In the genomic region with DNA sequence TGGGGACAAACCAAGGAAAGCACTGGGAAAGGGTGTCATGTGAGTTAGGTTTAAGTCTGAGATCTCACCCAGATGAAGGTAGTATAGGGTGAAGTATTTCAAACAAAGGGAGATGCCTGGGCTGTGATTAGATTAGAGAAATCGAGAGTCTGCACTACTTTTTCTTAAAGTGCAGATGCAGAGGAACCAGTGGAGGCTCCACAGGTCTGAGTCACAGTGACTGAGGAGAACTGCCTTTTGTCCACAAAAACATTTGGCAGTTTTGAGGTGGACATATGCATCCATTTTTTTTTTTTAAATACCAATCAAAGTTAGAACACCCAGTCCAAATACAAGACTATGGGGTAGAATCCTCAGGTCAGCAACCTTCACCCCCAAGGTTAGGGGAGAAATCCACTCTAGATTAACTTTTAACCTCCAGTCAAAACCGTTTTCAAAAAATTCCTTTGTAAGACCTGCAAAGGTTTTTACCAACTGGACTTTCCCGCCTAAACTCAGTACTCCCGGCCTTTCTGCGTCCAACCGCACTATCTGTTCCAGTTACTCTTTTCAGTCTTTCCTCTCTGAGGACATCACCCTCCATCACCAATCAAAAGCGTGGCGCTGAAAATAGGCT, we compare ENCODE assay signal across 8 mouse cellular contexts. TPM values are rescaled to one million over a fixed set of nuclear protein-coding genes. Genes with fewer than 3 reads are reported as not detected.
DNase-seq lines count a peak whose midpoint lies in the region; ATAC-seq and TF ChIP-seq lines count a peak whose summit lies in the region.

No protein-coding gene starts in this region.

- DNase-seq in kidney, adult 2 months, result peak; percentile 54
- no peak for DNase-seq in kidney, postnatal 25 days
- peak; percentile 43 for DNase-seq in NIH3T3 (ENCODE audit: low read depth)
- no peak for DNase-seq in hindbrain, embryonic 14.5 days (ENCODE audit: low spot score)
- no peak for DNase-seq in gastrocnemius, postnatal 36 days
- DNase-seq in ovary, postnatal 10 days (ENCODE audit: low spot score), result no peak
- DNase-seq in right cerebral cortex, adult 2 months (ENCODE audit: low spot score in 2 of 2), result no peak

- peak overlapping the region; percentile 99 for H3K9ac ChIP-seq in hindbrain, embryonic 14.5 days
- peak overlapping the region; percentile 99 for H3K9ac ChIP-seq in midbrain, embryonic 13.5 days (replicated peaks)

- no peaks in the 10 kb centered on the region for H3K36me3 ChIP-seq in kidney, adult 2 months (ENCODE audit: control insufficient read depth, insufficient read depth, low read length)
- H3K36me3 ChIP-seq in hindbrain, embryonic 14.5 days (replicated peaks; ENCODE audit: control insufficient read depth, insufficient read depth), result no peaks in the 10 kb centered on the region; the same call in 1 of the 2 replicates
- peaks cover 5% of the 10 kb centered on the region; the same call in 1 of the 2 replicates for H3K36me3 ChIP-seq in midbrain, embryonic 13.5 days

- peak overlapping the region; percentile 86 for H3K4me3 ChIP-seq in kidney, adult 2 months (ENCODE audit: insufficient read depth, low read depth, low read length)
- H3K4me3 ChIP-seq in hindbrain, embryonic 14.5 days (replicated peaks; ENCODE audit: low read length), result peak overlapping the region; percentile 81
- peak overlapping the region; percentile 88 for H3K4me3 ChIP-seq in midbrain, embryonic 13.5 days (replicated peaks)

- no peak for ATAC-seq in hindbrain, embryonic 14.5 days (ENCODE audit: low FRiP score)
- no peak for ATAC-seq in midbrain, embryonic 13.5 days

- peak overlapping the region; percentile 71 for H3K4me2 ChIP-seq in hindbrain, embryonic 14.5 days (replicated peaks)
- H3K4me2 ChIP-seq in midbrain, embryonic 13.5 days (replicated peaks), result peak overlapping the region; percentile 73

- TF ChIP-seq CTCF in kidney, adult 2 months (conservative IDR thresholded peaks at IDR 0.05; ENCODE audit: insufficient read depth, insufficient read length, low read depth, low read length), result no peak

- 8% methylated on average over 8 of the region's 8 CpGs for WGBS in kidney, adult 2 months
- WGBS in hindbrain, embryonic 14.5 days, result 13% methylated on average over 8 of the region's 8 CpGs
- WGBS in midbrain, embryonic 13.5 days, result 11% methylated on average over 8 of the region's 8 CpGs

- no peaks in the 10 kb centered on the region for H3K27me3 ChIP-seq in kidney, adult 2 months (replicated peaks; ENCODE audit: control insufficient read depth, insufficient read depth, low read length)
- H3K27me3 ChIP-seq in hindbrain, embryonic 14.5 days (ENCODE audit: control insufficient read depth, insufficient read depth, low read length), result no peaks in the 10 kb centered on the region
- no peaks in the 10 kb centered on the region for H3K27me3 ChIP-seq in midbrain, embryonic 13.5 days

- intact Hi-C loops in gastrocnemius, postnatal 36 days (cut with DNase I), result no loop called here

- H3K27ac ChIP-seq in kidney, adult 2 months (ENCODE audit: insufficient read depth, low read depth, low read length), result peak overlapping the region; percentile 98
- H3K27ac ChIP-seq in hindbrain, embryonic 14.5 days, result peak overlapping the region; percentile 99
- H3K27ac ChIP-seq in midbrain, embryonic 13.5 days, result peak overlapping the region; percentile 100

- TF ChIP-seq POLR2A in kidney, adult 2 months (IDR thresholded peaks at IDR 0.05; ENCODE audit: low read depth, low read length), result no peak

- no peaks in the 10 kb centered on the region for H3K9me3 ChIP-seq in hindbrain, embryonic 14.5 days (ENCODE audit: control insufficient read depth, low read length)
- H3K9me3 ChIP-seq in midbrain, embryonic 13.5 days, result no peaks in the 10 kb centered on the region

- H3K4me1 ChIP-seq in kidney, adult 2 months (ENCODE audit: control insufficient read depth, insufficient read depth, low read length), result peaks cover 7% of the 10 kb centered on the region; the same call in 1 of the 2 replicates
- peaks cover 27% of the 10 kb centered on the region for H3K4me1 ChIP-seq in hindbrain, embryonic 14.5 days (replicated peaks; ENCODE audit: control insufficient read depth, insufficient read depth, low read length)
- H3K4me1 ChIP-seq in midbrain, embryonic 13.5 days (replicated peaks), result peaks cover 31% of the 10 kb centered on the region

RNA-seq across cellular contexts. Expression of gene Nfya, which starts 1.7 kb away (rescaled TPM):
- 45.8 and 46.2 TPM in 2 replicates for polyA plus RNA-seq in kidney, adult 2 months (2012; rRNA removed)
- 16.4 and 16.5 TPM in 2 replicates for polyA plus RNA-seq in hindbrain, embryonic 14.5 days (2014; fragmentation: Nextera tagmentation; extraction: Ambion mirVana)
- polyA plus RNA-seq in midbrain, embryonic 13.5 days (2015; fragmentation: Nextera tagmentation; extraction: Ambion mirVana), result 14.2 and 15.9 TPM in 2 replicates
- total RNA-seq in gastrocnemius, postnatal 36 days (2021), result 1 to 10 TPM; 4.4 to 6.7 TPM

RNA-seq across cellular contexts. Expression of gene Oard1, which starts 1.8 kb away (rescaled TPM):
- polyA plus RNA-seq in kidney, adult 2 months (2012; rRNA removed), result 18.2 and 25.8 TPM in 2 replicates
- 36.2 and 36.3 TPM in 2 replicates for polyA plus RNA-seq in hindbrain, embryonic 14.5 days (2014; fragmentation: Nextera tagmentation; extraction: Ambion mirVana)
- polyA plus RNA-seq in midbrain, embryonic 13.5 days (2015; fragmentation: Nextera tagmentation; extraction: Ambion mirVana), result 65.6 and 67.0 TPM in 2 replicates
- total RNA-seq in gastrocnemius, postnatal 36 days (2021), result 10 to 100 TPM in 1 of 2 experiments, 1 to 10 TPM in 1; 9.2 to 10.6 TPM

RNA-seq across cellular contexts. Expression of gene Apobec2, which starts 24.7 kb away (rescaled TPM):
- 2.0 and 6.0 TPM in 2 replicates for polyA plus RNA-seq in kidney, adult 2 months (2012; rRNA removed)
- 0.52 and 0.63 TPM in 2 replicates for polyA plus RNA-seq in hindbrain, embryonic 14.5 days (2014; fragmentation: Nextera tagmentation; extraction: Ambion mirVana)
- 0.46 and 0.58 TPM in 2 replicates for polyA plus RNA-seq in midbrain, embryonic 13.5 days (2015; fragmentation: Nextera tagmentation; extraction: Ambion mirVana)
- total RNA-seq in gastrocnemius, postnatal 36 days (2021), result 100 to 1,000 TPM; 445 to 493 TPM

RNA-seq across cellular contexts. Expression of gene Tspo2, which starts 43.3 kb away (rescaled TPM):
- 0.41 and 0.53 TPM in 2 replicates for polyA plus RNA-seq in kidney, adult 2 months (2012; rRNA removed)
- polyA plus RNA-seq in hindbrain, embryonic 14.5 days (2014; fragmentation: Nextera tagmentation; extraction: Ambion mirVana), result 1.0 and 1.2 TPM in 2 replicates
- polyA plus RNA-seq in midbrain, embryonic 13.5 days (2015; fragmentation: Nextera tagmentation; extraction: Ambion mirVana), result 3.2 and 3.5 TPM in 2 replicates
- total RNA-seq in gastrocnemius, postnatal 36 days (2021), result not detected

RNA-seq across cellular contexts. Expression of gene Unc5cl, which starts 46.7 kb away (rescaled TPM):
- 0.26 and 0.58 TPM in 2 replicates for polyA plus RNA-seq in kidney, adult 2 months (2012; rRNA removed)
- 0.37 and 0.42 TPM in 2 replicates for polyA plus RNA-seq in hindbrain, embryonic 14.5 days (2014; fragmentation: Nextera tagmentation; extraction: Ambion mirVana)
- polyA plus RNA-seq in midbrain, embryonic 13.5 days (2015; fragmentation: Nextera tagmentation; extraction: Ambion mirVana), result 0.23 TPM in 2 replicates
- not detected for total RNA-seq in gastrocnemius, postnatal 36 days (2021)

Comparison
In these comparisons a context has a peak if more than half of its experiments do, and no peak if none do; other contexts are left out.
1. DNase-seq: peak in kidney, adult 2 months (single experiment) and NIH3T3 (single experiment); none in kidney, postnatal 25 days (0 of 2), hindbrain, embryonic 14.5 days (single experiment), gastrocnemius, postnatal 36 days (0 of 2), ovary, postnatal 10 days (single experiment) and right cerebral cortex, adult 2 months (0 of 2).
2. Peak in every context shown above with its lines, with median percentiles within 50 percentile points of each other: H3K27ac ChIP-seq and H3K4me3 ChIP-seq.